Mouse (Mus musculus) olfactory bulb, adult 2 months (tissue): ENCODE measurements around the gene Znrf1.

Experiments
- CTCF ChIP-seq: fragments of 200-500 bp; IDR thresholded peaks from 2 replicates; pipeline ENCODE4 v1.5.1; 2012; ENCODE audit warnings: low read depth, mild to moderate bottlenecking, low read length, moderate library complexity; ENCODE audit not compliant: insufficient read depth
- POLR2A ChIP-seq: fragments of 200-500 bp; IDR thresholded peaks from 2 replicates; pipeline ENCODE4 v1.6.1; 2012; ENCODE audit warnings: mild to moderate bottlenecking, low read depth, low read length, moderate library complexity; ENCODE audit not compliant: insufficient read depth

- TF ChIP-seq CTCF (no peak), POLR2A (no peak)
Observed at GRCm38 (mm10) chr8:111539422-111540076, 3.7 kb downstream of the Znrf1 start.
